Mouse (Mus musculus) neutrophil, adult 5-6 weeks (primary cell): ENCODE measurements around the gene Sox6. TPM values are rescaled to one million over a fixed set of nuclear protein-coding genes. Genes with fewer than 3 reads are reported as not detected.

ENCODE experiments used
- ATAC-seq: fragments of 151-379, 151-347 bp; 2 replicates; pipeline ENCODE4 v1.8.0; 2017; ENCODE audit warnings: mild to moderate bottlenecking, moderate TSS enrichment; ENCODE audit not compliant: insufficient number of reproducible peaks, poor library complexity, low FRiP score, severe bottlenecking; ENCODE audit errors: extremely low read depth
- total RNA-seq: library from RNA; stranded (forward); fragments of 200-1000 nt; gene quantifications from 2 replicates; pipeline ENCODE4 v1.2.3, GENCODE M21; 2017

The Sox6 gene
- total RNA-seq, 1 experiment from 2014 or later = 1.4 TPM

DNA sequence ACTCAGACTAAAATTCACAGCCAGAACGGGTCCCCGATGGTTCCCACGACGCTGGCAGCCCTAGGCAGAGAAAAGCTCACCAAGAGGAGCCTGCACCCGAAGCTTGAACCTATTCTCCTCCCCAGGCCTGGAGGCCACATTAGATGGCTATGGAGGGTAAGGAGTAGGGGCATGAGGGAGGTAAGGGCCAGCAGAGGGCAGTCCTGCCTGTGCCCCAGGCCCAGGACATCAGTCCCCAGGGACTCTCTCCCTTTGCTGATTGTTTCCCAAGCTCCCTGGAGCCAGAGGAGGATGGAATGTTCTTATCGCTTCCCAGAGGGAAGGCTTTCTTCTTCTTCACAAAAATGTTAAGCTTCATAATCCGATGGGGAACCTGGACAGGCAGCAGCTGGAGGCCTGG is 615.8 kb downstream of the Sox6 start:
- no peak for ATAC-seq

DNA sequence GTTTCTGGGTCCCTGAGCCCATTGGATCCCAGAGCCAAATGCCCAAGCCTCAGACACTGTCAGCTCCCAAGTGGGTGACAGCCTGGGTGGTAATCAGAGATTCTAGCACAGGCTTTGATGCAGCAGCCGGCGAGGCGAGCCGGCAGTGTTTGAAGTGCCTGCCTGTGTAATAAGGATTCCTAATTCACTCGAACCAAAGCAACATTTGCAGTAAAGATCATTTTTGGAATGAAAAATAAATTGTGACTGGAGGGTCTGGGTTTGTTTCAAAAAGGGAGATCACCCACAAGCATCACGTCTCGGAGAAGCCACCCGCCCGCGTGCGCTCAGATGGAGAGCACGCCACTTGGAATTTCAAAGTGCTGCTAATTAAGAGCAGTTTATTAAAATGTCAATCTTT is 617.6 kb downstream of the Sox6 start:
- no peak for ATAC-seq

Other genes starting within 250 kb of the Sox6 start
- 101 and 108 TPM in 2 replicates for gene 1110004F10Rik, start 601 bp upstream of the Sox6 start, total RNA-seq
- gene Gm4353, start 45.8 kb upstream of the Sox6 start, total RNA-seq = 0.98 TPM in 1 of 2 replicates, not detected in the other